Mouse (Mus musculus) C2C12 (cell line): Measurements from ENCODE around the gene Hirip3. TPM values are rescaled to one million over a fixed set of nuclear protein-coding genes. Genes with fewer than 3 reads are reported as not detected.
A peak's percentile ranks its signal among the peaks of the same experiment; 100 is the strongest.

Source experiments
- H3K27me3 ChIP-seq: one replicate; pipeline ENCODE4 v1.6.1; 2011; ENCODE audit not compliant: control insufficient read depth, insufficient read depth, insufficient read length
- H3K36me3 ChIP-seq: one replicate; pipeline ENCODE4 v1.6.1; 2011; ENCODE audit not compliant: control insufficient read depth, insufficient read depth
- H3K4me3 ChIP-seq: one replicate; pipeline ENCODE4 v1.5.1; 2011; ENCODE audit warnings: mild to moderate bottlenecking, control low read depth; ENCODE audit not compliant: poor library complexity, insufficient read depth, severe bottlenecking
- H3K79me2 ChIP-seq: one replicate; pipeline ENCODE4 v1.6.1; 2011; ENCODE audit not compliant: control insufficient read depth, insufficient read depth
- H3K79me3 ChIP-seq: one replicate; pipeline ENCODE4 v1.6.1; 2011; ENCODE audit warnings: low read depth, control low read depth
- H3ac ChIP-seq: one replicate; pipeline ENCODE3; 2011; ENCODE audit warnings: low read depth; ENCODE audit not compliant: control insufficient read depth, insufficient read length
- CEBPB ChIP-seq: IDR thresholded peaks from one replicate; pipeline ENCODE4 v1.6.1; 2011; ENCODE audit warnings: low read depth, mild to moderate bottlenecking, control low read depth, moderate library complexity
- CTCF ChIP-seq: IDR thresholded peaks from one replicate; pipeline ENCODE4 v1.5.1; 2011; ENCODE audit not compliant: control insufficient read depth, insufficient read depth, insufficient read length
- FOSL1 ChIP-seq: IDR thresholded peaks from one replicate; pipeline ENCODE4 v1.8.0; 2011; ENCODE audit warnings: mild to moderate bottlenecking, low read length; ENCODE audit not compliant: poor library complexity, insufficient read depth, severe bottlenecking
- MAX ChIP-seq: IDR thresholded peaks from one replicate; pipeline ENCODE4 v1.6.1; 2011; ENCODE audit warnings: mild to moderate bottlenecking, control low read depth
- MYOD1 ChIP-seq: IDR thresholded peaks from one replicate; pipeline ENCODE4 v1.6.1; 2011; ENCODE audit warnings: low read depth; ENCODE audit not compliant: control insufficient read depth, insufficient read length
- MYOG ChIP-seq: IDR thresholded peaks from one replicate; pipeline ENCODE4 v1.6.1; 2011; ENCODE audit not compliant: control insufficient read depth, insufficient read length; ENCODE audit errors: extremely low read depth
- USF1 ChIP-seq: IDR thresholded peaks from one replicate; pipeline ENCODE4 v1.6.1; 2011; ENCODE audit warnings: low read depth, mild to moderate bottlenecking, control low read depth, moderate library complexity
- polyA plus RNA-seq: library from polyadenylated mRNA; unstranded; fragments of >200 nt; fragmentation: generic; extraction: Trizol; gene quantifications from one replicate; pipeline ENCODE4 v1.2.1, GENCODE M21; 2012; ENCODE audit warnings: missing spikeins

Gene Hirip3
- polyA plus RNA-seq, 1 experiment, result 53.9 TPM

- Histone ChIP-seq H3K36me3 (peaks cover 73% of the 10 kb centered on the region), H3ac (no peak overlapping the region)
These were observed 8.7 kb downstream of the Hirip3 start for GRCm38 (mm10) chr7:126870520-126870891.

GRCm38 (mm10) chr7:126877239-126877638, 15.5 kb downstream of the Hirip3 start:
- H3K36me3 ChIP-seq, result peaks cover 79% of the 10 kb centered on the region
- TF ChIP-seq MYOD1 (no peak), CTCF (no peak), MYOG (no peak), MAX (no peak), USF1 (no peak), FOSL1 (no peak), CEBPB (no peak)
- peaks cover 28% of the 10 kb centered on the region for H3K79me2 ChIP-seq
- H3K27me3 ChIP-seq, result no peaks in the 10 kb centered on the region
- H3K4me3 ChIP-seq, result no peak overlapping the region
- H3K79me3 ChIP-seq, result peaks cover 9% of the 10 kb centered on the region
- H3ac ChIP-seq, result no peak overlapping the region

More at GRCm38 (mm10) chr7:126870520-126870891, 8.7 kb downstream of the Hirip3 start:
- Histone ChIP-seq H3K79me3 (no peaks in the 10 kb centered on the region), H3K4me3 (no peak overlapping the region), H3K79me2 (no peaks in the 10 kb centered on the region), H3K27me3 (no peaks in the 10 kb centered on the region)
- TF ChIP-seq USF1 (no peak), MYOG (no peak), FOSL1 (no peak), MAX (no peak), CTCF (no peak), MYOD1 (no peak), CEBPB (no peak)

- peaks cover 30% of the 10 kb centered on the region for H3K79me3 ChIP-seq
- H3ac ChIP-seq, result no peak overlapping the region
- TF ChIP-seq MYOG, result no peak
- no peak for TF ChIP-seq CEBPB
- no peak for TF ChIP-seq MAX
- TF ChIP-seq MYOD1, result no peak
- TF ChIP-seq CTCF, result no peak
- no peak for TF ChIP-seq USF1
- TF ChIP-seq FOSL1, result no peak
- H3K4me3 ChIP-seq, result no peak overlapping the region
- H3K27me3 ChIP-seq, result no peaks in the 10 kb centered on the region
- peaks cover 47% of the 10 kb centered on the region for H3K36me3 ChIP-seq
- peaks cover 49% of the 10 kb centered on the region for H3K79me2 ChIP-seq
These were observed 19.3 kb downstream of the Hirip3 start for GRCm38 (mm10) chr7:126881040-126881439.

- Histone ChIP-seq H3ac (peak overlapping the region; percentile 87), H3K27me3 (no peaks in the 10 kb centered on the region), H3K79me2 (peaks cover 49% of the 10 kb centered on the region), H3K4me3 (peak overlapping the region; percentile 86), H3K79me3 (peaks cover 30% of the 10 kb centered on the region), H3K36me3 (peaks cover 22% of the 10 kb centered on the region)
- TF ChIP-seq MYOG (no peak), FOSL1 (no peak), MAX (no peak), MYOD1 (no peak), CEBPB (no peak), CTCF (no peak), USF1 (no peak)
These were observed 22.0 kb downstream of the Hirip3 start for GRCm38 (mm10) chr7:126883731-126884181.

- H3K4me3 ChIP-seq, result peak within 1 kb of the TSS; percentile 86
- H3ac ChIP-seq, result peak within 1 kb of the TSS; percentile 100
- no peaks in the 10 kb centered on the region for H3K27me3 ChIP-seq
- peaks cover 30% of the 10 kb centered on the region for H3K79me3 ChIP-seq
- H3K36me3 ChIP-seq, result peaks cover 16% of the 10 kb centered on the region
- peaks cover 47% of the 10 kb centered on the region for H3K79me2 ChIP-seq
- TF ChIP-seq CTCF, result no peak
- peak; percentile 92 for TF ChIP-seq MAX
- TF ChIP-seq MYOD1, result no peak
These were observed 22.8 kb downstream of the Hirip3 start, which contains the start of gene Taok2 for GRCm38 (mm10) chr7:126884286-126885164. Gene Taok2 (minus strand): TSS chr7:126884703.
